Mouse (Mus musculus) forebrain, embryonic 15.5 days (tissue): ENCODE measurements at regions not wholly inside any gene's neighbourhood (a gene's known extent, or its start where the extent isn't known, plus 50 kb on each side); places are given as distances from the start of the nearest gene placed in this dataset.

Experiments
- ATAC-seq: fragments of 200-750 bp; cut with Nextera tagmentation; replicated peaks from 2 replicates; pipeline ENCODE4 v1.8.0; 2017; ENCODE audit warnings: mild to moderate bottlenecking, moderate TSS enrichment, moderate library complexity
- H3K27ac ChIP-seq: fragments of 300-500 bp; sonication (generic); replicated peaks from 2 replicates; pipeline ENCODE4 v1.5.1; 2015; ENCODE audit warnings: mild to moderate bottlenecking, inconsistent platforms
- H3K27me3 ChIP-seq: fragments of 300-500 bp; sonication (generic); 2 replicates; pipeline ENCODE4 v1.6.1; 2015; ENCODE audit warnings: inconsistent platforms
- H3K36me3 ChIP-seq: fragments of 300-500 bp; sonication (generic); 2 replicates; pipeline ENCODE4 v1.6.1; 2015; ENCODE audit warnings: mild to moderate bottlenecking, inconsistent platforms
- H3K4me1 ChIP-seq: fragments of 300-500 bp; sonication (generic); 2 replicates; pipeline ENCODE4 v1.6.1; 2015; ENCODE audit warnings: inconsistent platforms
- H3K4me2 ChIP-seq: fragments of 300-500 bp; sonication (generic); replicated peaks from 2 replicates; pipeline ENCODE4 v1.6.1; 2015; ENCODE audit warnings: mild to moderate bottlenecking, inconsistent platforms
- H3K4me3 ChIP-seq: fragments of 300-500 bp; sonication (generic); 2 replicates; pipeline ENCODE4 v1.5.1; 2015; ENCODE audit warnings: mild to moderate bottlenecking, inconsistent platforms
- H3K9ac ChIP-seq: fragments of 300-500 bp; sonication (generic); replicated peaks from 2 replicates; pipeline ENCODE4 v1.6.1; 2015; ENCODE audit warnings: mild to moderate bottlenecking, inconsistent platforms
- H3K9me3 ChIP-seq: fragments of 300-500 bp; sonication (generic); 2 replicates; pipeline ENCODE4 v1.6.1; 2016; ENCODE audit warnings: inconsistent platforms
- WGBS: fragments of 180-500 bp; shearing (Covaris S2); methylation state at CpG from one replicate; pipeline ENCODE4 v1.1.7; 2015; ENCODE audit warnings: mixed read lengths; 5-methylcytosine and 5-hydroxymethylcytosine counted together

DNA sequence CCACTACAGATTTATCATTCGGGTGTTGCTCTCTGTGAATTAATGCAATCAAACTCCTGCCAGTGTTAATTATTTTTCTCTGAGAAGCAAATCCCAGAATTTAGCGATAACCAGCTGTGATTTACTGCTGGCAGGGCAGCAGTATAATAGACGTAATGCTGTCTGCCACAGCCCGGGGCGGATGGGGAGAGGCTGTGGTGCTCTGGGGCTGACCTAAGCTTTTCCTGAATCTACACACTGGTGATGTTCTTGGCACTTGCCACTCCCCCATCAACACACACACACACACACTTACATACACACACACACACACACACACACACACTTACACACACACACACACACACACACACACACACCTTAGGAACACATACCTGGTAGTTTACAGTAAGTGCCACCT lies 101.4 kb upstream of the Dynlrb2 start:
- no peak for ATAC-seq
- Histone ChIP-seq H3K9me3 (no peaks in the 10 kb centered on the region), H3K4me3 (no peak overlapping the region), H3K36me3 (no peaks in the 10 kb centered on the region), H3K27ac (no peak overlapping the region), H3K9ac (no peak overlapping the region), H3K27me3 (no peaks in the 10 kb centered on the region), H3K4me1 (no peaks in the 10 kb centered on the region), H3K4me2 (no peak overlapping the region)
- 59% methylated on average over 5 of the region's 5 CpGs for WGBS

GRCm38 (mm10) chr8:116399452-116399851 lies 105.3 kb upstream of the Dynlrb2 start:
- H3K27ac ChIP-seq: no peak overlapping the region
- no peaks in the 10 kb centered on the region for H3K27me3 ChIP-seq
- no peaks in the 10 kb centered on the region for H3K36me3 ChIP-seq
- no peak overlapping the region for H3K4me2 ChIP-seq
- no peaks in the 10 kb centered on the region for H3K9me3 ChIP-seq
- WGBS: 58% methylated on average over 2 of the region's 2 CpGs
- H3K9ac ChIP-seq: no peak overlapping the region
- H3K4me1 ChIP-seq: no peaks in the 10 kb centered on the region
- no peak overlapping the region for H3K4me3 ChIP-seq
- no peak for ATAC-seq

DNA sequence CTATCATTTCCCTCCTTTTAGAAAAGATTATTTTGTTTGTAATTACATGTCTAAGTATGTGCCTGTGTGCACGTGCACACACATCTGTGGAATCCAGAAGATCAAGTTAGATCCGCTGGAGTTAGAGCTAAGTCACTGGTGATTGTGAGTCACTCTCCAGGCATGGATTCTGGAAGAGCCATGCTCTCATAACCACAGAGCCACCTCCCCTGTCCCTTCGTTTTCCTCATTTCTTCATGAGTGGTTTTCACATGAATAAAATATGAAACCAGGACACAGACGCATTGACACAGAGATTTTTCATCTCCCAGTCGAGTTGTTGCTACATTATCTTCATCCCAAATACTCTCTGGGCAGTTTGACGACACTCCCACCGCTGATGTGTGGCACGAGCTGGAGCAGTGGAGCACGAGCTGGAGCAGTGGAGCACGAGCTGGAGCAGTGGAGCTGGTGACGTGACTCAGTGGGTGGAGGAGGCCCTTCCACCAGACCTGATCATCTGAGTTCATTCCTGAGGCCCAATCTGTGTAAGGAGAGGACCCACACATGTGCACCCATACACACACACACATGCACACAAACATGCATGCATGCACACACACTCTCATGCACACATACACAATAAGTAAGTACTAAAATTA lies 106.1 kb upstream of the Dynlrb2 start:
- no peak overlapping the region for H3K9ac ChIP-seq
- H3K4me2 ChIP-seq: no peak overlapping the region
- no peak overlapping the region for H3K4me3 ChIP-seq
- no peaks in the 10 kb centered on the region for H3K4me1 ChIP-seq
- no peaks in the 10 kb centered on the region for H3K36me3 ChIP-seq
- no peak overlapping the region for H3K27ac ChIP-seq
- no peaks in the 10 kb centered on the region for H3K9me3 ChIP-seq
- H3K27me3 ChIP-seq: no peaks in the 10 kb centered on the region
- 82% methylated on average over 11 of the region's 11 CpGs for WGBS
- ATAC-seq: no peak

- ATAC-seq: no peak
- H3K27ac ChIP-seq: peak overlapping the region; percentile 68
- H3K36me3 ChIP-seq: no peaks in the 10 kb centered on the region
- H3K4me3 ChIP-seq: peak overlapping the region; percentile 22
- WGBS: 57% methylated on average over 23 of the region's 23 CpGs
- H3K9me3 ChIP-seq: no peaks in the 10 kb centered on the region
- peak overlapping the region; percentile 35 for H3K4me2 ChIP-seq
- H3K27me3 ChIP-seq: peaks cover 23% of the 10 kb centered on the region; the same call in 1 of the 2 replicates
- H3K9ac ChIP-seq: peak overlapping the region; percentile 5; the same call in 1 of the 2 replicates
- H3K4me1 ChIP-seq: peaks cover 18% of the 10 kb centered on the region
These were observed 119.4 kb upstream of the Dynlrb2 start for GRCm38 (mm10) chr8:116385193-116385955.

GRCm38 (mm10) chr8:116384418-116385089 lies 120.2 kb upstream of the Dynlrb2 start:
- H3K4me2 ChIP-seq: peak overlapping the region; percentile 35
- ATAC-seq: peak; percentile 80
- WGBS: 26% methylated on average over 15 of the region's 15 CpGs
- H3K27ac ChIP-seq: peak overlapping the region; percentile 80
- H3K4me3 ChIP-seq: peak overlapping the region; percentile 22
- no peaks in the 10 kb centered on the region for H3K9me3 ChIP-seq
- peak overlapping the region; percentile 5; the same call in 1 of the 2 replicates for H3K9ac ChIP-seq
- H3K36me3 ChIP-seq: no peaks in the 10 kb centered on the region
- H3K4me1 ChIP-seq: peaks cover 18% of the 10 kb centered on the region
- peaks cover 24% of the 10 kb centered on the region; the same call in 1 of the 2 replicates for H3K27me3 ChIP-seq

GRCm38 (mm10) chr8:116383495-116384417 lies 121.0 kb upstream of the Dynlrb2 start:
- Histone ChIP-seq H3K9me3 (no peaks in the 10 kb centered on the region), H3K9ac (no peak overlapping the region), H3K27ac (peak overlapping the region; percentile 80), H3K27me3 (peaks cover 24% of the 10 kb centered on the region; the same call in 1 of the 2 replicates), H3K4me2 (no peak overlapping the region), H3K36me3 (no peaks in the 10 kb centered on the region), H3K4me1 (peaks cover 18% of the 10 kb centered on the region), H3K4me3 (no peak overlapping the region)
- WGBS: 44% methylated on average over 13 of the region's 14 CpGs
- peak; percentile 53 for ATAC-seq

- Histone ChIP-seq H3K4me3 (no peak overlapping the region), H3K4me1 (peaks cover 18% of the 10 kb centered on the region), H3K9me3 (no peaks in the 10 kb centered on the region), H3K27me3 (peaks cover 24% of the 10 kb centered on the region; the same call in 1 of the 2 replicates), H3K36me3 (no peaks in the 10 kb centered on the region), H3K4me2 (no peak overlapping the region), H3K27ac (no peak overlapping the region), H3K9ac (no peak overlapping the region)
- ATAC-seq: no peak
- WGBS: 76% methylated on average over 8 of the region's 8 CpGs
These were observed 121.7 kb upstream of the Dynlrb2 start for GRCm38 (mm10) chr8:116383036-116383435.

DNA sequence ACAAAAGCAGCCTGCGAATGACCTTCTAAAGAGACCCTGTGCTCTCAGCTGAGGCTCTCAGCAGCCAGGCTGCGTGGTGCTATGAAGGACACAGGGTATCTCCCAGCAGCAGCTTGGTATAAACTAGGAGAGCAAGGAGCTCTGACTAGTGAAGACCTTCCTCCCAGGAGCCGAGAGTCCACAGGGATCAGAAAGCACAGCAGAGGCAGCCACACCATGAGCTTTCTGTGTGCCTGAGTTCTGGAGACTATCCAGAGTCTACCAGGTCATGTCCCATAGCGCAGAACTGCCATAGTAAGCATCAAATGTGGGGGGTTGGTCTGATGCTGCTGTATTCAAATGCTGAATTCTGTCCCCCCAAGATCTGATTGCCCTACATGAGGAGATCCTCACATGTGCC lies 124.2 kb upstream of the Dynlrb2 start:
- no peak for ATAC-seq
- peaks cover 16% of the 10 kb centered on the region for H3K4me1 ChIP-seq
- no peaks in the 10 kb centered on the region for H3K36me3 ChIP-seq
- H3K27ac ChIP-seq: no peak overlapping the region
- WGBS: 89% methylated on average over 4 of the region's 4 CpGs
- H3K27me3 ChIP-seq: peaks cover 10% of the 10 kb centered on the region; the same call in 1 of the 2 replicates
- no peak overlapping the region for H3K9ac ChIP-seq
- H3K4me3 ChIP-seq: no peak overlapping the region
- no peaks in the 10 kb centered on the region for H3K9me3 ChIP-seq
- H3K4me2 ChIP-seq: no peak overlapping the region

GRCm38 (mm10) chr8:116379851-116380250 lies 124.9 kb upstream of the Dynlrb2 start:
- no peak overlapping the region for H3K9ac ChIP-seq
- no peaks in the 10 kb centered on the region for H3K9me3 ChIP-seq
- no peak overlapping the region for H3K4me2 ChIP-seq
- H3K4me1 ChIP-seq: peaks cover 11% of the 10 kb centered on the region
- no peak overlapping the region for H3K27ac ChIP-seq
- no peaks in the 10 kb centered on the region for H3K36me3 ChIP-seq
- H3K4me3 ChIP-seq: no peak overlapping the region
- no peak for ATAC-seq
- peaks cover 10% of the 10 kb centered on the region; the same call in 1 of the 2 replicates for H3K27me3 ChIP-seq
- 64% methylated on average over 3 of the region's 3 CpGs for WGBS

GRCm38 (mm10) chr8:116375758-116376157 lies 129.0 kb upstream of the Dynlrb2 start:
- no peaks in the 10 kb centered on the region for H3K9me3 ChIP-seq
- H3K9ac ChIP-seq: no peak overlapping the region
- 89% methylated on average over 5 of the region's 5 CpGs for WGBS
- no peak overlapping the region for H3K4me3 ChIP-seq
- no peak for ATAC-seq
- H3K4me2 ChIP-seq: no peak overlapping the region
- H3K36me3 ChIP-seq: no peaks in the 10 kb centered on the region
- H3K27ac ChIP-seq: no peak overlapping the region
- H3K4me1 ChIP-seq: 0 out of 2 replicates have a peak, but pooled peaks cover 8% of the 10 kb centered on the region
- peaks cover 3% of the 10 kb centered on the region; the same call in 1 of the 2 replicates for H3K27me3 ChIP-seq

DNA sequence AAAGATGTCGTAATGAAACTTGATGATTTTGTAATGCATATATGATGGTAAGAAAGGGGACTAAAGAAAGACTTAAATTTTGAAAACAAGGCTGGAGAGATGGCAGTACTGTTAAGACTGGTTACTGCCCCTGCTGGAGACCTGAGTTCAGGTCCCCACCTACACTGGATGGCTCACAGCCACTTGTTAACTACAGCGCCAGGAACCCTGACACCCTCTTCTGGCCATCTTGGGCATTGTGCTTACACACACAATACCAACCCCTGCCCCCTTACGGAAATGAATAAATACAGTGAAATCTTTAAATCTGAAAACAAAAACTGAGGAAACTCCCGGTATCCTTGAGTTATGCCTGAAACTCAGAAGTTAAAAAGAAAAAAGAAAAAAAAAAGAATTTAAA lies 131.7 kb upstream of the Dynlrb2 start:
- H3K4me2 ChIP-seq: no peak overlapping the region
- no peaks in the 10 kb centered on the region for H3K36me3 ChIP-seq
- no peak overlapping the region for H3K4me3 ChIP-seq
- H3K4me1 ChIP-seq: 0 out of 2 replicates have a peak, but pooled peaks cover 8% of the 10 kb centered on the region
- ATAC-seq: no peak
- H3K27me3 ChIP-seq: no peaks in the 10 kb centered on the region
- H3K9ac ChIP-seq: no peak overlapping the region
- WGBS: 75% methylated on average over 4 of the region's 4 CpGs
- H3K9me3 ChIP-seq: no peaks in the 10 kb centered on the region
- H3K27ac ChIP-seq: no peak overlapping the region
